Mouse (Mus musculus): ENCODE data around the gene U2af1l4. TPM values are rescaled to one million over a fixed set of nuclear protein-coding genes. Genes with fewer than 3 reads are reported as not detected.

The U2af1l4 gene
- polyA plus RNA-seq, 1 experiment = 71.1 TPM

GRCm38 (mm10) chr7:30587842-30588667, 25.0 kb downstream of the U2af1l4 start:
- no peak for TF ChIP-seq CTCF (IDR thresholded peaks at IDR 0.05; ENCODE audit: control insufficient read depth, insufficient read depth, low read length)
- no peak for TF ChIP-seq POLR2A (IDR thresholded peaks at IDR 0.05; ENCODE audit: borderline replicate concordance, control insufficient read depth, low read depth, low read length)
- H3K4me1 ChIP-seq (ENCODE audit: control insufficient read depth, insufficient read depth, low read length) = peaks cover under 1% of the 10 kb centered on the region; the same call in 1 of the 2 replicates
- 1% methylated on average over 67 of the region's 67 CpGs for WGBS

GRCm38 (mm10) chr7:30588676-30589434, 25.8 kb downstream of the U2af1l4 start, which contains the start of gene Kmt2b:
Kmt2b (minus strand) TSS chr7:30588726.
- peak; percentile 42; the same call in 1 of the 2 replicates for TF ChIP-seq POLR2A (IDR thresholded peaks at IDR 0.05; ENCODE audit: borderline replicate concordance, control insufficient read depth, low read depth, low read length)
- no peak; the same call in 1 of the 2 replicates for TF ChIP-seq CTCF (IDR thresholded peaks at IDR 0.05; ENCODE audit: control insufficient read depth, insufficient read depth, low read length)

More at GRCm38 (mm10) chr7:30587842-30588667, 25.0 kb downstream of the U2af1l4 start:
- H3K27ac ChIP-seq (ENCODE audit: control insufficient read depth, insufficient read depth, low read depth, low read length, poor library complexity) = peak overlapping the region; percentile 90
- peak overlapping the region; percentile 96 for H3K4me3 ChIP-seq (replicated peaks; ENCODE audit: control insufficient read depth, low read depth, low read length)

GRCm38 (mm10) chr7:30589435-30590301, 26.6 kb downstream of the U2af1l4 start:
- Histone ChIP-seq H3K4me1 (ENCODE audit: control insufficient read depth, insufficient read depth, low read length) (peaks cover 3% of the 10 kb centered on the region; the same call in 1 of the 2 replicates), H3K4me3 (replicated peaks; ENCODE audit: control insufficient read depth, low read depth, low read length) (peak overlapping the region; percentile 70), H3K27ac (ENCODE audit: control insufficient read depth, insufficient read depth, low read depth, low read length, poor library complexity) (peak overlapping the region; percentile 38)
- 28% methylated on average over 40 of the region's 40 CpGs for WGBS
- TF ChIP-seq CTCF (IDR thresholded peaks at IDR 0.05; ENCODE audit: control insufficient read depth, insufficient read depth, low read length) (peak; percentile 84), POLR2A (IDR thresholded peaks at IDR 0.05; ENCODE audit: borderline replicate concordance, control insufficient read depth, low read depth, low read length) (no peak)

More at GRCm38 (mm10) chr7:30588676-30589434, 25.8 kb downstream of the U2af1l4 start, which contains the start of gene Kmt2b:
- Histone ChIP-seq H3K27ac (ENCODE audit: control insufficient read depth, insufficient read depth, low read depth, low read length, poor library complexity) (peak within 1 kb of the TSS; percentile 90), H3K4me1 (ENCODE audit: control insufficient read depth, insufficient read depth, low read length) (peaks cover 1% of the 10 kb centered on the region; the same call in 1 of the 2 replicates), H3K4me3 (replicated peaks; ENCODE audit: control insufficient read depth, low read depth, low read length) (peak within 1 kb of the TSS; percentile 96)
- WGBS = under 1% methylated on average over 63 of the region's 68 CpGs

- no peak for TF ChIP-seq CTCF (IDR thresholded peaks at IDR 0.05; ENCODE audit: control insufficient read depth, insufficient read depth, low read length)
- no peak for TF ChIP-seq POLR2A (IDR thresholded peaks at IDR 0.05; ENCODE audit: borderline replicate concordance, control insufficient read depth, low read depth, low read length)
- Histone ChIP-seq H3K27ac (ENCODE audit: control insufficient read depth, insufficient read depth, low read depth, low read length, poor library complexity) (no peak overlapping the region), H3K4me1 (ENCODE audit: control insufficient read depth, insufficient read depth, low read length) (peaks cover 3% of the 10 kb centered on the region; the same call in 1 of the 2 replicates), H3K4me3 (replicated peaks; ENCODE audit: control insufficient read depth, low read depth, low read length) (no peak overlapping the region)
- WGBS = 92% methylated on average over 9 of the region's 9 CpGs
Measured at GRCm38 (mm10) chr7:30590927-30591604, 28.0 kb downstream of the U2af1l4 start.

- TF ChIP-seq POLR2A (IDR thresholded peaks at IDR 0.05; ENCODE audit: borderline replicate concordance, control insufficient read depth, low read depth, low read length) (no peak), CTCF (IDR thresholded peaks at IDR 0.05; ENCODE audit: control insufficient read depth, insufficient read depth, low read length) (no peak)
- H3K4me3 ChIP-seq (replicated peaks; ENCODE audit: control insufficient read depth, low read depth, low read length) = no peak overlapping the region
- peaks cover 3% of the 10 kb centered on the region; the same call in 1 of the 2 replicates for H3K4me1 ChIP-seq (ENCODE audit: control insufficient read depth, insufficient read depth, low read length)
- H3K27ac ChIP-seq (ENCODE audit: control insufficient read depth, insufficient read depth, low read depth, low read length, poor library complexity) = no peak overlapping the region
- 90% methylated on average over 4 of the region's 4 CpGs for WGBS
Measured at GRCm38 (mm10) chr7:30591605-30591951, 28.5 kb downstream of the U2af1l4 start.

GRCm38 (mm10) chr7:30592772-30593423, 29.8 kb downstream of the U2af1l4 start:
- no peak overlapping the region for H3K4me3 ChIP-seq (replicated peaks; ENCODE audit: control insufficient read depth, low read depth, low read length)
- peaks cover 3% of the 10 kb centered on the region; the same call in 1 of the 2 replicates for H3K4me1 ChIP-seq (ENCODE audit: control insufficient read depth, insufficient read depth, low read length)
- TF ChIP-seq POLR2A (IDR thresholded peaks at IDR 0.05; ENCODE audit: borderline replicate concordance, control insufficient read depth, low read depth, low read length) (no peak), CTCF (IDR thresholded peaks at IDR 0.05; ENCODE audit: control insufficient read depth, insufficient read depth, low read length) (no peak)
- H3K27ac ChIP-seq (ENCODE audit: control insufficient read depth, insufficient read depth, low read depth, low read length, poor library complexity) = no peak overlapping the region; the same call in 1 of the 2 replicates
- WGBS = 50% methylated on average over 5 of the region's 5 CpGs
